In genomic region chr5:104344526-104345240, GRCm38 (mm10) we compare ENCODE assay signal across 13 mouse cellular contexts. TPM values are rescaled to one million over a fixed set of nuclear protein-coding genes. Genes with fewer than 3 reads are reported as not detected.
A peak's percentile ranks its signal among the peaks of the same experiment; 100 is the strongest.
DNase-seq lines count a peak whose midpoint lies in the region; ATAC-seq lines count a peak whose summit lies in the region.
"Had no signal": no experiment of that assay in that cellular context is flagged by ENCODE, and none has a peak within 500 bp of the region (broad histone marks: within the 10 kb centered on the region; RNA-seq: fewer than 3 reads in every experiment).

No protein-coding gene starts in this region.

- H3K36me3 ChIP-seq in hindbrain, embryonic 11.5 days (ENCODE audit: control insufficient read depth, insufficient read depth, low read length), result no peaks in the 10 kb centered on the region
- no peaks in the 10 kb centered on the region for H3K36me3 ChIP-seq in hindbrain, embryonic 12.5 days
- H3K36me3 ChIP-seq: heart, embryonic 15.5 days had no signal

- peak; percentile 27 for DNase-seq in hindbrain, embryonic 11.5 days (ENCODE audit: low spot score)
- DNase-seq in 3T3-L1 (ENCODE audit: low read depth, low spot score) (peak; percentile 70), NIH3T3 (ENCODE audit: low read depth) (peak; percentile 39)
- DNase-seq in kidney, postnatal 14 days, result peak; percentile 45
- DNase-seq in right cerebral cortex, postnatal 4 days, result no peak
- DNase-seq: thymus, adult 18-20 months had no signal

- no peak overlapping the region for H3K4me3 ChIP-seq in hindbrain, embryonic 11.5 days (ENCODE audit: low read depth, low read length)
- H3K4me3 ChIP-seq in hindbrain, embryonic 12.5 days, result no peak overlapping the region
- H3K4me3 ChIP-seq: erythroblast, embryonic 14.5 days; heart, embryonic 15.5 days had no signal

- H3K9ac ChIP-seq in hindbrain, embryonic 11.5 days (ENCODE audit: low read depth, low read length), result no peak overlapping the region
- no peak overlapping the region for H3K9ac ChIP-seq in hindbrain, embryonic 12.5 days
- H3K9ac ChIP-seq: heart, embryonic 15.5 days had no signal

- no peaks in the 10 kb centered on the region for H3K9me3 ChIP-seq in hindbrain, embryonic 11.5 days (ENCODE audit: control insufficient read depth, low read length)
- no peaks in the 10 kb centered on the region for H3K9me3 ChIP-seq in hindbrain, embryonic 12.5 days (replicated peaks)
- H3K9me3 ChIP-seq: heart, embryonic 15.5 days had no signal

- WGBS in hindbrain, embryonic 11.5 days, result 74% methylated on average over 9 of the region's 9 CpGs
- 77% methylated on average over 9 of the region's 9 CpGs for WGBS in hindbrain, embryonic 12.5 days

- no peaks in the 10 kb centered on the region for H3K4me1 ChIP-seq in hindbrain, embryonic 11.5 days (replicated peaks; ENCODE audit: control insufficient read depth, insufficient read depth, low read length)
- no peaks in the 10 kb centered on the region for H3K4me1 ChIP-seq in hindbrain, embryonic 12.5 days
- H3K4me1 ChIP-seq: heart, embryonic 15.5 days had no signal

- H3K27ac ChIP-seq in hindbrain, embryonic 11.5 days (ENCODE audit: low read depth, low read length), result no peak overlapping the region
- H3K27ac ChIP-seq in hindbrain, embryonic 12.5 days, result no peak overlapping the region
- H3K27ac ChIP-seq: heart, embryonic 15.5 days had no signal

- no peak overlapping the region for H3K4me2 ChIP-seq in hindbrain, embryonic 11.5 days (replicated peaks; ENCODE audit: low read depth, low read length)
- no peak overlapping the region for H3K4me2 ChIP-seq in hindbrain, embryonic 12.5 days (replicated peaks)
- H3K4me2 ChIP-seq: heart, embryonic 15.5 days had no signal

- no peak for ATAC-seq in hindbrain, embryonic 11.5 days (ENCODE audit: low FRiP score)
- ATAC-seq in hindbrain, embryonic 12.5 days (ENCODE audit: low FRiP score), result no peak
- no peak for ATAC-seq in erythroid progenitor cell, adult 5-6 weeks (replicated peaks; ENCODE audit: low FRiP score, poor library complexity, severe bottlenecking)
- ATAC-seq in monocyte, adult 5-6 weeks (replicated peaks; ENCODE audit: insufficient number of reproducible peaks, low FRiP score, low TSS enrichment, poor library complexity, severe bottlenecking), result no peak

- no peaks in the 10 kb centered on the region for H3K27me3 ChIP-seq in hindbrain, embryonic 11.5 days (ENCODE audit: control insufficient read depth, insufficient read depth, low read length)
- 0 out of 2 replicates have a peak, but pooled peaks cover 2% of the 10 kb centered on the region for H3K27me3 ChIP-seq in hindbrain, embryonic 12.5 days

RNA-seq across cellular contexts. Expression of gene Mepe, which starts 19.6 kb away (rescaled TPM):
- polyA plus RNA-seq in hindbrain, embryonic 11.5 days (2014; fragmentation: Nextera tagmentation; extraction: Ambion mirVana), result not detected in 2 replicates
- polyA plus RNA-seq in hindbrain, embryonic 12.5 days (2016; fragmentation: Nextera tagmentation; extraction: Ambion mirVana), result not detected in 2 replicates
- not detected in 2 replicates for total RNA-seq in erythroid progenitor cell, adult 5-6 weeks (2015; ENCODE audit: low replicate concordance)
- not detected in 2 replicates for total RNA-seq in erythroid progenitor cell, adult 5-6 weeks (2017; ENCODE audit: low replicate concordance)
- not detected in 3 replicates for total RNA-seq in monocyte, adult 5-6 weeks (2017)
- total RNA-seq: left cerebral cortex, postnatal 25 days had no signal
- polyA plus RNA-seq: erythroblast, embryonic 14.5 days; heart, embryonic 15.5 days; neural tube, embryonic 14.5 days had no signal

RNA-seq across cellular contexts. Expression of gene Ibsp, which starts 45.7 kb away (rescaled TPM):
- 0.11 TPM in 1 of 2 replicates, not detected in the other for polyA plus RNA-seq in hindbrain, embryonic 11.5 days (2014; fragmentation: Nextera tagmentation; extraction: Ambion mirVana)
- 0.14 TPM in 1 of 2 replicates, not detected in the other for polyA plus RNA-seq in hindbrain, embryonic 12.5 days (2016; fragmentation: Nextera tagmentation; extraction: Ambion mirVana)
- total RNA-seq in erythroid progenitor cell, adult 5-6 weeks (2015; ENCODE audit: low replicate concordance), result 2.9 and 10.8 TPM in 2 replicates
- 2.4 and 12.1 TPM in 2 replicates for total RNA-seq in erythroid progenitor cell, adult 5-6 weeks (2017; ENCODE audit: low replicate concordance)
- total RNA-seq in monocyte, adult 5-6 weeks (2017), result not detected in 3 replicates
- polyA plus RNA-seq: erythroblast, embryonic 14.5 days had no signal
